Mouse (Mus musculus) liver, adult 2 months (tissue): ENCODE measurements around the gene Znrf3. TPM values are rescaled to one million over a fixed set of nuclear protein-coding genes. Genes with fewer than 3 reads are reported as not detected.

Experiments
- DNase-seq: peaks from one replicate; pipeline ENCODE4 v3.0.0-alpha.2; 2011; ENCODE audit warnings: low read depth, low spot score; ENCODE audit errors: extremely low read depth
- H3K27ac ChIP-seq: fragments of 200-500 bp; replicated peaks from 2 replicates; pipeline ENCODE4 v1.5.1; 2012; ENCODE audit warnings: low read depth, mild to moderate bottlenecking, control low read depth, inconsistent platforms, low read length; ENCODE audit not compliant: insufficient read depth
- H3K27me3 ChIP-seq: fragments of 200-500 bp; 2 replicates; pipeline ENCODE4 v1.6.1; 2012; ENCODE audit warnings: mild to moderate bottlenecking, moderate library complexity, low read length, inconsistent platforms; ENCODE audit not compliant: control insufficient read depth, insufficient read depth
- H3K36me3 ChIP-seq: fragments of 200-500 bp; 2 replicates; pipeline ENCODE4 v1.6.1; 2012; ENCODE audit warnings: low read length, inconsistent platforms; ENCODE audit not compliant: control insufficient read depth, insufficient read depth
- H3K4me1 ChIP-seq: fragments of 200-500 bp; 2 replicates; pipeline ENCODE4 v1.6.1; 2011; ENCODE audit warnings: low read length; ENCODE audit not compliant: control insufficient read depth, insufficient read depth
- H3K4me3 ChIP-seq: fragments of 200-500 bp; 2 replicates; pipeline ENCODE4 v1.5.1; 2011; ENCODE audit warnings: low read depth, mild to moderate bottlenecking, control low read depth, low read length, moderate library complexity; ENCODE audit not compliant: insufficient read depth
- H3K79me2 ChIP-seq: fragments of 200-500 bp; 2 replicates; pipeline ENCODE4 v1.6.1; 2012; ENCODE audit warnings: inconsistent platforms, mild to moderate bottlenecking, low read length, moderate library complexity; ENCODE audit not compliant: control insufficient read depth, insufficient read depth
- H3K9ac ChIP-seq: fragments of 200-500 bp; 2 replicates; pipeline ENCODE4 v1.6.1; 2012; ENCODE audit warnings: low read depth, mild to moderate bottlenecking, control low read depth, inconsistent platforms, low read length
- CTCF ChIP-seq: fragments of 200-500 bp; IDR thresholded peaks from 2 replicates; pipeline ENCODE4 v1.5.1; 2011; ENCODE audit warnings: low read depth, low read length, control low read depth
- POLR2A ChIP-seq: fragments of 200-500 bp; IDR thresholded peaks from 2 replicates; pipeline ENCODE4 v1.6.1; 2011; ENCODE audit warnings: low read length, control low read depth; ENCODE audit not compliant: insufficient read depth; ENCODE audit errors: extremely low read depth
- WGBS: fragments of 180-500 bp; shearing (Covaris S2); methylation state at CpG from one replicate; pipeline ENCODE4 v1.1.7; 2018; 5-methylcytosine and 5-hydroxymethylcytosine counted together
- polyA plus RNA-seq: library from polyadenylated mRNA; depleted of rRNA; stranded (reverse); fragments of >200 nt; gene quantifications from 2 replicates; pipeline ENCODE4 v1.2.3, GENCODE M21; 2012
- total RNA-seq: library from RNA; depleted of rRNA; stranded (reverse); fragments of >200 nt; gene quantifications from 2 replicates; pipeline ENCODE4 v1.2.3, GENCODE M21; 2014

Znrf3 gene
- total and polyA plus RNA-seq, 2 experiments: 4.5 to 4.6 TPM

DNA sequence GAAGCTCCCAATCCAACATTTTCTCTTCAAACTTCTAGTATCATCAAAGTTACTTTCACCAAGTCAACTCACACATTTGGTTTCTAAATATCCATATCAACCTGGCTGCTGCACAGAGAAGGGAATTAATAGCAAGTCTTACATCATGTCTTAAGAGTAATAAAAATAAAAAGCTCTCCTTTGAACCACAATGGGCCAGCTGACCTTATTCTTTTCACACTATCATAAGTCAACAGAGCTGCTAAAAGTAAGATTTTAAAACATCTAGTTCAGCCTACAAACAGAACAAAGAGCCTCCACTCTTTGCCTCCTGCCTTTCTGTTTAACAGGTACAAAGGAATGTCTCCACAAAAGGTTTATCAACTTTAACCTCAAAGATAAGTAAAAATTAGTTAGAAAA, 7.7 kb downstream of the Znrf3 start:
- no peaks in the 10 kb centered on the region for H3K27me3 ChIP-seq
- no peak overlapping the region for H3K9ac ChIP-seq
- peaks cover 34% of the 10 kb centered on the region for H3K79me2 ChIP-seq
- H3K27ac ChIP-seq: no peak overlapping the region
- TF ChIP-seq CTCF (no peak), POLR2A (no peak)
- no peak overlapping the region for H3K4me3 ChIP-seq
- DNase-seq: no peak
- peaks cover 7% of the 10 kb centered on the region for H3K4me1 ChIP-seq
- no peaks in the 10 kb centered on the region for H3K36me3 ChIP-seq

DNA sequence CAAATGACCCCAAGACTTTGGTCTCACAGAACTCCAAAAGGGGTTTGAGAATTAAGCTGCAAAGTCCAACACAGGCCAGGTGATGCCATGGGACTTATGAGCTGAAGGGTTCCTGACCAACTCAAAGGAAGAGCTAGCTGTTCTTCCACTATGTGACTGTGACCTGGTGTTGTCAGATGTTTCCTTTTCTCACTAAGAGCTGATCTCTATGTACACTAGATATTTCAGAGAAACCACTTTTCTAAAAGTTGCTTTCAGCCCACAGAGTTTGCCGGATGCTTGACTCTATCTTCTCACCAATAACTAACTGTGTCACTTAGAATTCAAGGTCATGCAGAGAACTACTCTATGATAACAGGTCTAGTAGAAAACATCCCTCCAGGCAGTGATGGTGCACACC, 9.2 kb downstream of the Znrf3 start:
- peaks cover 7% of the 10 kb centered on the region for H3K4me1 ChIP-seq
- TF ChIP-seq CTCF: no peak
- TF ChIP-seq POLR2A: no peak
- 73% methylated on average over 1 of the region's 1 CpGs for WGBS
- H3K9ac ChIP-seq: no peak overlapping the region
- no peaks in the 10 kb centered on the region for H3K36me3 ChIP-seq
- no peak for DNase-seq
- H3K4me3 ChIP-seq: no peak overlapping the region
- H3K27ac ChIP-seq: no peak overlapping the region
- no peaks in the 10 kb centered on the region for H3K27me3 ChIP-seq
- H3K79me2 ChIP-seq: peaks cover 38% of the 10 kb centered on the region

DNA sequence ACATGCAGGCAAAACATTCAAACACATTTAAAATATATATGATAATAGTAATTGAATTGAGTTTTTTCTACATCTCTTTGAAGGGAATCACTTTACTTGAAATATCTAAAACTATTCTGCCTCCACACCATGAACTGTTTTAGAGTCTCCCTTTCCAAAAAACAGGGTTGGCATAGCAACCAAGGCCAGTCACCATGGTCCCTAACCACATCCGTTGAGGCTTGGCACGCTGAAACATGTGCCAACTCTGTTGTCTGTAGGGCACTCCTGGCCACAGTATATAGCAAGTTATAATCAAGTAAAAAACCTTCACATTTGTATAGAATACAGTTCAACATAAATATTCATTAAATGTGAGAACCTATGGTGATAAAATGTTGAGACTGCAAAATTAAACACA, 12.3 kb downstream of the Znrf3 start:
- H3K27me3 ChIP-seq: no peaks in the 10 kb centered on the region
- no peaks in the 10 kb centered on the region for H3K36me3 ChIP-seq
- H3K4me3 ChIP-seq: no peak overlapping the region
- DNase-seq: no peak
- no peak overlapping the region for H3K27ac ChIP-seq
- peaks cover 7% of the 10 kb centered on the region for H3K4me1 ChIP-seq
- H3K79me2 ChIP-seq: peaks cover 22% of the 10 kb centered on the region
- TF ChIP-seq CTCF (no peak), POLR2A (no peak)
- no peak overlapping the region for H3K9ac ChIP-seq
- WGBS: 57% methylated on average over 2 of the region's 2 CpGs

DNA sequence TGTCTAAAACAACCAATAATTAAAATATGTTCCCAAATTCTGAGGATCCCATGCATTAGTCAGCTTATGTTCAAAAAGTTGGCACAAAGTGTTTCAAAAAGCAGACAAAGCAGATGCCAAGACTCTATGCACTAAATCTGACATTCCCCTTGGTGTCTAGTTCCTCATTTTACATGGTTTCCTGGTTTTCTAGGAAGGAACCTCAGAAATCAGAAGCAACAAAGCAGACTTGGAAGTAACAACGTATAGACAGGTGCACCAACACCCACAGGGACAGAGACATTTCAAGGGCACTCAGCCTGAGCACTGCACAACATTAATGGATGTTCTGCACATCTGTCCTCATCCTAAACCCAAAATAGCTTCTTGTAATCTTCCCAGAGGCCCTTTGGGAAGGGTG, 13.8 kb downstream of the Znrf3 start:
- Histone ChIP-seq H3K9ac (no peak overlapping the region), H3K79me2 (peaks cover 15% of the 10 kb centered on the region), H3K36me3 (no peaks in the 10 kb centered on the region), H3K4me1 (peaks cover 14% of the 10 kb centered on the region), H3K4me3 (no peak overlapping the region), H3K27ac (no peak overlapping the region), H3K27me3 (no peaks in the 10 kb centered on the region)
- no peak for TF ChIP-seq CTCF
- TF ChIP-seq POLR2A: no peak
- DNase-seq: no peak
- 44% methylated on average over 1 of the region's 1 CpGs for WGBS

DNA sequence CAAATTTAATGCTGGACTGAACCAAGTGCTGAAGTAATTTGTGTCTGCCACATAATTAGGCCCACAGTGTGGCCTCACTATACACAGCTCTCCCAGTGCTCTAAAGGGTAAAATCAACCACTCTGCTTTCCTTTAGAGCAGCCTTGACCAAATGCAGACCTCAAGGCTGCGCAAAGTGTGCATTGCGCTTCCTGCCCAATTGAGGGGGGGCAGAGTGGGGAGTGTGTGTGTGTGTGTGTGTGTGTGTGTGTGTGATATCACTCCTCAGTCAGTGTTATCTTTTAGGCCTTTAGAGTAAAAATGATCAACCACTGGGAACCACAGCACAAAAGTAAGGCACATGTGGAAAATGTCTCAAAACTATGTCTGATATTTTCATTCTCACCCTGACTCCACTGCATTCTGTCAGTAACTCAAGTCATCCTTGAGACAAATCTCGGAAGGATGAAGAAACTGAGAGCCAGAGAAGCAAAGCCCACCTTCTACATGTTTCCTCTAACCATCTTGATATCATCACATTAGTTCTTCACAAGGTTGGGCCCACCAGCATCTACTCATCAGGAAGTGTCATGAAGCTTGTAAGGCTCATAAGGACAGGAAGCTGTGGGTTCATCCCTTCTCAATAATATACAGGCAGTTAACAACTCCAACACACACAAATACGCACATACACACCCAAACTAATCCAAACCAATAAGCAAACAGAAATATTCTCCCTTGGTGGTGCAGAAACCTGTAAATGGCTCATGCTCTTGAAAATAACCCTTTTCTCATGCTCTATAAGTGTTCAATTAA, 15.1 kb downstream of the Znrf3 start:
- Histone ChIP-seq H3K4me3 (no peak overlapping the region), H3K9ac (no peak overlapping the region), H3K27me3 (no peaks in the 10 kb centered on the region), H3K4me1 (peaks cover 11% of the 10 kb centered on the region), H3K36me3 (no peaks in the 10 kb centered on the region), H3K79me2 (peaks cover 14% of the 10 kb centered on the region), H3K27ac (no peak overlapping the region)
- no peak for DNase-seq
- TF ChIP-seq POLR2A (no peak), CTCF (no peak)
- 91% methylated on average over 4 of the region's 4 CpGs for WGBS

DNA sequence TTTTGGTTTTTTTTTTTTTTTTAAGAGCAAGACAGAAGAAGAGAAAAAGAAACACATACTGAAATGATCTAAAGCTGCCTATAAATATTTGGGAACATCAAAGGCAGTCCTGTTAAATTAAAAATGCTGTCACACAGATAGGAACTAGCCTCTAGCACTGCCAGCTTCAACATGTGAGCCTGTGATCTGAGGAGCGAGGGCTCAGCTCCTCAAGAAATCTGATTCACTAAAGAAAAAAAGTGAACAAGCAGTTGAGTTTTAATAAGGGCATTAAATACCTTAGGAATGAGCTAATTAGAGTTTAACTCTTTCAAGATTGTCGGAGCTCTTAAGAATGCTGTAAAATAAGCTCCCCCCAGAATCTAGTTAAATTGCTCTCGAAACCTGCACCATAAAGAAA, 17.4 kb downstream of the Znrf3 start:
- H3K27ac ChIP-seq: no peak overlapping the region
- peaks cover 15% of the 10 kb centered on the region for H3K4me1 ChIP-seq

More for the DNA sequence above, 17.4 kb downstream of the Znrf3 start:
- Histone ChIP-seq H3K27me3 (no peaks in the 10 kb centered on the region), H3K79me2 (peaks cover 11% of the 10 kb centered on the region; the same call in 1 of the 2 replicates), H3K4me3 (no peak overlapping the region), H3K36me3 (no peaks in the 10 kb centered on the region), H3K9ac (no peak overlapping the region)
- no peak for TF ChIP-seq POLR2A
- TF ChIP-seq CTCF: no peak
- DNase-seq: no peak
- 96% methylated on average over 3 of the region's 3 CpGs for whole genome bisulfite sequencing
